Mouse (Mus musculus) fat pad, adult 2 months (tissue): ENCODE data around the gene Asb3.
"Not testable (repeated sequence)": the region's sequence is repeated elsewhere in the genome, so short reads cannot be mapped to it uniquely, and the experiment has no call there.

Source experiments
- DNase-seq: peaks from one replicate; pipeline ENCODE4 v3.0.0-alpha.2; 2011; ENCODE audit warnings: low read depth, low spot score; ENCODE audit errors: extremely low read depth

Gene Asb3

GRCm38 (mm10) chr11:30998704-30999103, 113.5 kb downstream of the Asb3 start:
- DNase-seq, result no peak

DNA sequence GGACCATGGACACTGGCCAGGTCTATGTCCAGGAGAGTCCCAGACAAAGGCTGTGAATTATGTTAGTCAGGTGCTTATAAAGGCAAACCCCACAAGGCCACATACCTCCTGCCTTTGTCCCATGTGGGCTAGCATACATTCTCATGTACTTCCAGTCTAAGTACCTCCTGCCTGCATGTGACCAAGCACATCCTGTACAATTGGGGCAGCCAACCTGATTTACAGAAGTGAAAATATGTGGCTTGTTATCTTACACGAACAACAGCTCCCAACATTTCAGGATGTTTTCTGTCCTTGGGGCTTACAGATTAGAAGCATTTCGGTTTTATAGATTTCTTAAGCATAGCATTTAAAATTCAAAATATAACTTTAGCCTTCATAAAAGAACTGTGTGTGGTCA, 114.8 kb downstream of the Asb3 start:
- no peak for DNase-seq

- DNase-seq, result no peak
Measured at GRCm38 (mm10) chr11:31001169-31001908, 116.1 kb downstream of the Asb3 start.

DNA sequence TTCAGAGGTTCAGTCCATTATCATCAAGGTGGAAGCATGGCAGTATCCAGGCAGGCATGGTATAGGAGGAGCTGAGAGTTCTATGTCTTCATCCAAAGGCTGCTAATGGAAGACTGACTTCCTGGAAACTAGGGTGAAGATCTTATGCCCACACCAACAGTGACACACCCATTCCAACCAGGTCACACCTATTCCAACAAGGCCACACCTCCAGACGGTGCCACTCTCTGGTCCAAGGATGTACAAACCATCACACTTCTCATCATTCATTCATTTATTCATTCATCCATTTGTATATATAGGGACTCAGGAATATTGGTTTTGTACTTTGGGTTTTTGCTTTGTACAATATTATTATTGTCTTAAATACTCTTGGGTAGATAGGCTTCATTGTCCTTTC, 124.5 kb downstream of the Asb3 start:
- not testable (repeated sequence) for DNase-seq

- not testable (repeated sequence) for DNase-seq
Measured at GRCm38 (mm10) chr11:31017466-31017865, 132.2 kb downstream of the Asb3 start.

DNA sequence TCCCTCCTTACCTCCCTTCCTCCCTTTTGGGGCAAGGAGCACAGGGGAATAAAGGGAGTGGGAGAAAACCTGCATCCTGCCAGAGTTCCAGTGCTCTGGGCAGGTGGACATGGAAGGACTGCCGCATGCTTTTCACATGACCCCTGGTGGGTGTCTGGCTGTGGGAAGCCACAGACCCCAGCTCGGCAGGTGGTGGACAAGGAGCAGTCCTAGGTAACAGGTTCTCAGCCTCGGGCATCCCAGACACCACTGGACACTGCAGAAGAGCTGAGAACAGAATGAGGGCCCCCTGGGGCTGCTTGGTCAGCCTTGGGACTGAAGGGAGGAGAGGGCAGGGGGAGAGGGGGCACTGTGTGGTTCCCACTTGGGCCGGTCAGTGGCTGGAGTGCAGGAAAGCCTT, 149.7 kb downstream of the Asb3 start:
- no peak for DNase-seq

DNA sequence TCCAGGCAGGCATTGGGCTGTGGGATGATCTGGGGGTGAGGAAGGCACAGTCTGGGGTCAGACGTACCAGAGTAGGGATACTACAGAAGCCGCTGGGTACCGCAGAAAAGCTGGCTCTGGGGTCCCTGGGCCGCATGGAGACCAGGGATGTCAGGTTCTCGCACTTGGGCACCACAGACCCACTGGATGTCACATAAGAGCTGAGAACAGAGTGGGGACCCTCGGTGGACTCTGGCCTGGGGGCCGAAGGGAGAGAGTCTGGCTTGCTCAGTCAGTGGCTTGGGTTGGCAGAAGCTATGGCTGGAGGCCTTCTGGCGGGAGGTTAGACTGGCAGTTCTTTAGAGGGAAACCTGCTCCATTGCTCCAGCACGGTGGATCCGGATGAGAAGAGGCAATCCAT, 204.8 kb downstream of the Asb3 start:
- DNase-seq, result no peak

DNA sequence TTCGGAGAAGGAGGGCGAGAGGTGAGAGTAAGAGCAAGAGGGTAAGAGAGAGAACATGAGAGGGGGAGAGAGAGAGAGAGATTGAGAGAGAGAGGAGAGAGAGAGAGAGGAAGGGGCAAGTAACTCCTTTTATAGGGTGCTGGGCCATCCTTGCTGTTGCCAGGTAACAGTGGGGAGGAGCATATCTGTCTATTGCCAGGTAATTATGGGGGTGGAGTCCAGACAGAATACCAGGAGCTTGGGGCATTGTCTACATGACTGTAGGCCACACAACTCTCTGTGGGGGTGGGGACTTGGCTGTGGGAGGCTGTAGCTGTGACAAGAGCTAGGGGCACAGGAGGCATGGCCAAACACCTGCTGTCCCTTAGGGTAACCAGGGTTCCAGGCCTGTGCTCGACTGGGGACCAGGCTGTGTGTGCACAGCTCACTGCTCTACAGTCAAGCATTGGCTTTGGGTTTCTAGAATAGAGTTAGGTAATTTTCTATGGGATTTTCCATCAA, 205.3 kb downstream of the Asb3 start:
- no peak for DNase-seq

DNA sequence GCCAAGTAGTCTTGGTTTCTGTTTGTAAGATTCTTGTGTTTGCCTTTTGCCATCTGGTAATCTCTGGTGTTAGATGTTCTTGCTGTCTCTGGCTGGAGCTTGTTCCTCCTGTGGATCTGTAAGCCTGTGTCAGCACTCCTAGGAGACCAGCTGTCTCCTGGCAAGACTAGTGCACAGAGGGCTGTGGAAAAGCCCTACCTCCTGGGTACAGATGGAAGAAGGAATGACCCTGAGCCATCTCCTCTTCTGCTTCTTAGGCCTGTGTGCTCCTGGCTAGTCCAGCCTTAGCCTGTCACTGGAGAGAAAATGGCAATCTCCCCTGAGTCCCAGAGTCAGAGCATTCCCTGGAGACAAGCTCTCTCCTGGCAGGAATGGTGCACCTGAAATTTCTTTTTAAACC, 214.3 kb downstream of the Asb3 start:
- not testable (repeated sequence) for DNase-seq

- DNase-seq, result no peak
Measured at GRCm38 (mm10) chr11:31102188-31102587, 217.0 kb downstream of the Asb3 start.

- no peak for DNase-seq
Measured at GRCm38 (mm10) chr11:31105364-31105763, 220.1 kb downstream of the Asb3 start.

DNA sequence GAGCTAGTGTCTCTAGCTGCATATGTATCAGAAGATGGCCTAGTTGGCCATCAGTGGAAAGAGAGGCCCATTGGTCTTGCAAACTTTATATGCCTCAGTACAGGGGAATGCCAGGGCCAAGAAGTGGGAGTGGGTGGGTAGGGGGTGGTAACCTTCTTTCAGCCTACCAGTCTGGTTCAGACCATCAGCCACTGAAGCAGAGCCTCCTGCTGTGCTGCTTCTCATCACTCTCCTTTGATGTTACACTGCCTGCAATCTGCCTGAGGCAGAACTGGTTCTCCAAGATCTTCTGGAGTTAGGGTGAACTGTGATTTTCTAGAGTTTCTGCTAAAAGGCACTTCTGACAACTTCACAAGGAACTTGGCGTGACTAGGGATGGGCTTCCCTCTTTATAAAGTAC, 241.7 kb downstream of the Asb3 start:
- not testable (repeated sequence) for DNase-seq

GRCm38 (mm10) chr11:31133726-31134125, 248.5 kb downstream of the Asb3 start:
- DNase-seq, result not testable (repeated sequence)

GRCm38 (mm10) chr11:31134824-31135223, 249.6 kb downstream of the Asb3 start:
- not testable (repeated sequence) for DNase-seq

DNA sequence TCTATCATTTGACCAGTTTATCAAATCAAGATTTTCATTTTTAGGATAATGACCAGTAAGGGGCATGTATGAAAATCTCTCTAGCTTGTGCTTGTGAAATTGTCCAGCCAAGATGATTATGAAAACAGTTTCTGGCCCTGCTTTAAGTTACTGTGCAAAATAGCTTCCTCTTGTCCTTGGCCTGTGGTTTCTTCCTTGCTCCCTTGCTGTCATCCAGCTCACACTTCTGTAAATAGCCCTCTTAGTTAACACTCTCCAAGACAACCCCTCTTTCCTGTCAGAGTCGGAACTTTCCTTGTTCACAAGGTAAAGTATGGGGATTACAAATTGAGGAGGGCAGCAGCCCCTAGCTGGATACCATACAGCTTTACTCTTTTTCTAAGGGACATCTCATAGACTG, 253.2 kb downstream of the Asb3 start:
- not testable (repeated sequence) for DNase-seq
